Mouse (Mus musculus) NIH3T3 (cell line): Measurements from ENCODE around the gene Wwp2.
A peak's percentile ranks its signal among the peaks of the same experiment; 100 is the strongest.
"Not testable (repeated sequence)": the region's sequence is repeated elsewhere in the genome, so short reads cannot be mapped to it uniquely, and the experiment has no call there.

ENCODE experiments used
- DNase-seq: peaks from one replicate; pipeline ENCODE4 v3.0.0-alpha.2; 2012; ENCODE audit warnings: low read depth

The Wwp2 gene

GRCm38 (mm10) chr8:107475613-107476012 is 39.4 kb downstream of the Wwp2 start:
- DNase-seq, result no peak

- DNase-seq, result not testable (repeated sequence)
Observed at GRCm38 (mm10) chr8:107476786-107477185, 40.6 kb downstream of the Wwp2 start.

GRCm38 (mm10) chr8:107478728-107479127 is 42.6 kb downstream of the Wwp2 start:
- peak; percentile 47 for DNase-seq

GRCm38 (mm10) chr8:107480436-107480835 is 44.3 kb downstream of the Wwp2 start:
- DNase-seq, result no peak

GRCm38 (mm10) chr8:107483250-107483649 is 47.1 kb downstream of the Wwp2 start:
- no peak for DNase-seq

- DNase-seq, result no peak
Observed at GRCm38 (mm10) chr8:107484956-107485355, 48.8 kb downstream of the Wwp2 start.

- DNase-seq, result no peak
Observed at GRCm38 (mm10) chr8:107488551-107488950, 52.4 kb downstream of the Wwp2 start.

- DNase-seq, result no peak
Observed at GRCm38 (mm10) chr8:107489086-107489485, 52.9 kb downstream of the Wwp2 start.

- DNase-seq, result peak; percentile 82
Observed at GRCm38 (mm10) chr8:107489921-107490320, 53.8 kb downstream of the Wwp2 start.

- DNase-seq, result peak; percentile 36
Observed at GRCm38 (mm10) chr8:107490649-107491048, 54.5 kb downstream of the Wwp2 start.

GRCm38 (mm10) chr8:107491212-107491611 is 55.0 kb downstream of the Wwp2 start:
- peak; percentile 68 for DNase-seq

GRCm38 (mm10) chr8:107491831-107492230 is 55.7 kb downstream of the Wwp2 start:
- DNase-seq, result no peak

GRCm38 (mm10) chr8:107492802-107493201 is 56.6 kb downstream of the Wwp2 start:
- DNase-seq, result no peak

- DNase-seq, result no peak
Observed at GRCm38 (mm10) chr8:107495425-107495824, 59.3 kb downstream of the Wwp2 start.

- DNase-seq, result peak; percentile 40
Observed at GRCm38 (mm10) chr8:107497708-107498107, 61.5 kb downstream of the Wwp2 start.

- DNase-seq, result peak; percentile 68
Observed at GRCm38 (mm10) chr8:107498390-107498789, 62.2 kb downstream of the Wwp2 start.

- peak; percentile 75 for DNase-seq
Observed at GRCm38 (mm10) chr8:107498806-107499205, 62.6 kb downstream of the Wwp2 start.

- peak; percentile 68 for DNase-seq
Observed at GRCm38 (mm10) chr8:107499519-107499918, 63.4 kb downstream of the Wwp2 start.

- DNase-seq, result no peak
Observed at GRCm38 (mm10) chr8:107502407-107502806, 66.2 kb downstream of the Wwp2 start.

GRCm38 (mm10) chr8:107502922-107503321 is 66.8 kb downstream of the Wwp2 start:
- peak; percentile 87 for DNase-seq

GRCm38 (mm10) chr8:107503354-107503753 is 67.2 kb downstream of the Wwp2 start:
- peak; percentile 85 for DNase-seq

GRCm38 (mm10) chr8:107504239-107504985 is 68.2 kb downstream of the Wwp2 start:
- DNase-seq, result peak; percentile 35

GRCm38 (mm10) chr8:107505271-107505670 is 69.1 kb downstream of the Wwp2 start:
- DNase-seq, result no peak

GRCm38 (mm10) chr8:107507019-107507418 is 70.9 kb downstream of the Wwp2 start:
- DNase-seq, result no peak
